Mouse (Mus musculus): Measurements from ENCODE around the gene Alg10b.
"Not testable (repeated sequence)": the region's sequence is repeated elsewhere in the genome, so short reads cannot be mapped to it uniquely, and the experiment has no call there.

The Alg10b gene

DNA sequence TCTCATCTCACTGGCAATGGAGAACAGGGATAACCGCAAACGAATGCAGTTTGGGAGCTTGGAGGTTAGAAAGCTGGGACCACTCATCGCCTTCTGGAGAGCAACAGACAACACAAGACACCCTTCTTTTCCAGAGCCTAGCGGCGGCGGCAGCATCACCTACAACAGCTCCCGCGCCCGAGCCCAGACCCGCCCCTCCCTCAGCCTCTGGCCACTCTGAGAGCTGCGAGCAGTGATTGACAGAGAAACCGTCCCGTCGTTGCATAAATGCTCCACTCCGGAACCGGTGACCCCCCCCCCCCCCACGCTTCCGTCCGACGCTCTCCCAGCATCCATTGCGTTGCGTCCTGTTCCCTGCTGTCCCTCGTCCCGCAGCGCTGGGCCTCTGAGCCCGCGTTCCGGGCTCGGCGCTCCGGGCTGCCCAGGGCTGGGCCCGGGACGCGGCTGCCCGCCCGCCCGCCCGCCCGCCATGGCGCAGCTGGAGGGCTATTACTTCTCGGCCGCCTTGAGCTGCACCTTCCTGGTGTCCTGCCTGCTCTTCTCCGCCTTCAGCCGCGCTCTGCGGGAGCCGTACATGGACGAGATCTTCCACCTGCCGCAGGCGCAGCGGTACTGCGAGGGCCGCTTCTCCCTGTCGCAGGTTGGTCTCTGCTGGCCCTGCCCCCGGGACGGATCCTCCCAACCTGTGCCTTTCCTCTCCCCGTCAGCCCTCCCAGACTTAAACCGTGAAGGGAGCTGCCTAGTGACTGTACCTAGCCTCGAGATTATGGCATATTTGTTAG, at the start of gene Alg10b:
Gene Alg10b (plus strand): TSS at position 343 of the 782 bp plus-strand sequence.
- peak; percentile 80 for DNase-seq (ENCODE audit: low spot score)

GRCm38 (mm10) chr15:90183108-90183507, 41.0 kb upstream of the Alg10b start:
- not testable (repeated sequence) for DNase-seq (ENCODE audit: low spot score)

GRCm38 (mm10) chr15:90183511-90183910, 40.6 kb upstream of the Alg10b start:
- no peak for DNase-seq (ENCODE audit: low spot score)

GRCm38 (mm10) chr15:90184743-90185142, 39.4 kb upstream of the Alg10b start:
- DNase-seq (ENCODE audit: low spot score) = no peak

- DNase-seq (ENCODE audit: low spot score) = no peak
Measured at GRCm38 (mm10) chr15:90189477-90189876, 34.6 kb upstream of the Alg10b start.

GRCm38 (mm10) chr15:90213946-90214345, 10.2 kb upstream of the Alg10b start:
- no peak for DNase-seq (ENCODE audit: low spot score)

GRCm38 (mm10) chr15:90214913-90215312, 9.2 kb upstream of the Alg10b start:
- no peak for DNase-seq (ENCODE audit: low spot score)

GRCm38 (mm10) chr15:90225058-90225575, 1.0 kb downstream of the Alg10b start:
- no peak for DNase-seq (ENCODE audit: low spot score)

- no peak for DNase-seq (ENCODE audit: low spot score)
Measured at GRCm38 (mm10) chr15:90237657-90238056, 13.5 kb downstream of the Alg10b start.

DNA sequence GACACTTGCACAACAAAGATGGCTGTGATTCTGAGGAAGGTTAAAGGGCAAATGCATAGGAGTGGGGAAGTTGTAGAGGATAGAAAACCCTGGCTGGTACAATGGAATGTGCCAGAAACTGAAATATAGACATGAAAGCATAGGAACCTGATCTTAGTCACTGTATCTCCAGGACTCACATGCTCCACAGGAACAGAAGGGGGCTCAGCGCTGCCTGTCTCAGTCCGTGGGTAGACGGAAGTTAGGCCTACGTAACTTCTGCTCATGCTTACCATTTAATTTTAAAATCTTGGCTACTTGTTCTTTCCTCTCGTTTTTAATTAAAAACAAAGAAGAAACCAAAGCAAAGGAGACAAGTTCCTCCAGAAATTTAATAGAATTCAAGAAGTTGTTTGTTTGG, 20.0 kb downstream of the Alg10b start:
- DNase-seq (ENCODE audit: low spot score) = no peak

DNA sequence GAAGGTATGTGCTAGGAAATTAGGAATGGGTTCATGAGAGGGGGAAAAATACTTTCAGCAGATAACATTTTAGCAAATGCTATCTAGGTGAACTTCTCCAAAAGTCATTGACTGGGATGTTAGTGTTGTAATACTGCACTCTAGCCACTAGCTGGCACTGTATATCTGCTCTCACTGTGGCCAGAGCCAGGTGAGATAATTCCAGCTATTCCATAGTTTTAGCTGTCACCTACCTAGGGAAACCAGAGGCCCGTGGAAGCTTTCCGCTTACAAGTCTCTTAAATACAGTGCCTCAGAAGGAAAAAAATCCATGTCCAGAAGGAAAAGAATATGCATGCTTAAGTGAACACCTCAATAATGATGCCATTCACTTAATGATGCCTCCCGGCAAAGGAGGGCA, 25.6 kb downstream of the Alg10b start:
- DNase-seq (ENCODE audit: low spot score) = no peak

GRCm38 (mm10) chr15:90282876-90283275, 58.8 kb downstream of the Alg10b start:
- no peak for DNase-seq (ENCODE audit: low spot score)

All from ovary, postnatal 36 days (tissue).